Mouse (Mus musculus) lung, embryonic 14.5 days (tissue): ENCODE measurements around the gene Sp100. TPM values are rescaled to one million over a fixed set of nuclear protein-coding genes. Genes with fewer than 3 reads are reported as not detected.
A peak's percentile ranks its signal among the peaks of the same experiment; 100 is the strongest.

Experiments
- ATAC-seq: fragments of 200-750 bp; cut with Nextera tagmentation; 2 replicates; pipeline ENCODE4 v1.8.0; 2017; ENCODE audit warnings: mild to moderate bottlenecking, moderate TSS enrichment, moderate library complexity; ENCODE audit not compliant: insufficient read depth
- DNase-seq: peaks from one replicate; pipeline ENCODE4 v3.0.0-alpha.2; 2015
- H3K27ac ChIP-seq: fragments of 300-500 bp; sonication (generic); 2 replicates; pipeline ENCODE4 v1.5.1; 2014; ENCODE audit warnings: low read depth, mild to moderate bottlenecking, moderate library complexity
- H3K27me3 ChIP-seq: fragments of 300-500 bp; sonication (generic); 2 replicates; pipeline ENCODE4 v1.6.1; 2014; ENCODE audit warnings: low read length, control low read depth; ENCODE audit not compliant: insufficient read depth
- H3K36me3 ChIP-seq: fragments of 300-500 bp; sonication (generic); 2 replicates; pipeline ENCODE4 v1.6.1; 2014; ENCODE audit warnings: control low read depth; ENCODE audit not compliant: insufficient read depth
- H3K4me1 ChIP-seq: fragments of 300-500 bp; sonication (generic); 2 replicates; pipeline ENCODE4 v1.6.1; 2014; ENCODE audit warnings: antibody characterized with exemption, control low read depth; ENCODE audit not compliant: insufficient read depth
- H3K4me2 ChIP-seq: fragments of 300-500 bp; sonication (generic); 2 replicates; pipeline ENCODE4 v1.6.1; 2014; ENCODE audit warnings: mild to moderate bottlenecking
- H3K4me3 ChIP-seq: fragments of 300-500 bp; sonication (generic); 2 replicates; pipeline ENCODE4 v1.5.1; 2014; ENCODE audit warnings: low read depth, low read length
- H3K9ac ChIP-seq: fragments of 300-500 bp; sonication (generic); 2 replicates; pipeline ENCODE4 v1.6.1; 2014
- H3K9me3 ChIP-seq: fragments of 300-500 bp; sonication (generic); 2 replicates; pipeline ENCODE4 v1.6.1; 2016; ENCODE audit warnings: low read depth, low read length, control low read depth
- CTCF ChIP-seq: IDR thresholded peaks from 2 replicates; pipeline ENCODE4 v1.5.1; 2016; ENCODE audit warnings: antibody characterized with exemption, low read depth
- WGBS: fragments of 180-500 bp; shearing (Covaris S2); extraction: QIAGEN DNeasy Blood & Tissue Kit; methylation state at CpG from one replicate; pipeline ENCODE4 v1.1.7; 2014; 5-methylcytosine and 5-hydroxymethylcytosine counted together
- polyA plus RNA-seq: library from polyadenylated mRNA; unstranded; fragments of >200 nt; fragmentation: Nextera tagmentation; extraction: Ambion mirVana; gene quantifications from 2 replicates; pipeline ENCODE4 v1.2.1, GENCODE M21; 2014

Gene Sp100
- polyA plus RNA-seq, 1 experiment from 2014 or later: 1.4 TPM

DNA sequence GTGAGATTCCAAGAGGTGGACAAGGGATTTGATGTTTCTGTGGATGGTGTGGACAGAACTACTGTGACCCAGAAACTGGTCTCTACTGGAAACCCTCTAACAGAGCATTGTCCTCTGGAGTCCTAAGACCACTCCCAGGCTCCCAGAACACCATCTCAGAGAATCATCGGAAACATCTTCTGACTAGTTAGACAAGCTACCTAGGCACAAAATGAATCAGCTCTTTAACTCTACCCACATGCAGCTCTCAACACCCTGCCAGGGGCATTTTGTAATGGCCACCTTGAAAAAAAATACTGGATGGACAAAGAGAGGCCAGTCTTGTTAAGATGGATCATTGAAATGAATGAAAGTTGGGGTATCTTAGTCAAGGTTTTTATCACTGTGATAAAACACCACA lies 55.8 kb downstream of the Sp100 start:
- H3K9ac ChIP-seq: no peak overlapping the region
- no peak overlapping the region for H3K4me3 ChIP-seq
- 96% methylated on average over 1 of the region's 1 CpGs for WGBS
- no peaks in the 10 kb centered on the region for H3K4me1 ChIP-seq
- H3K27ac ChIP-seq: no peak overlapping the region
- no peak for DNase-seq
- H3K9me3 ChIP-seq: no peaks in the 10 kb centered on the region
- no peak overlapping the region for H3K4me2 ChIP-seq
- no peak for ATAC-seq
- H3K27me3 ChIP-seq: no peaks in the 10 kb centered on the region
- H3K36me3 ChIP-seq: no peaks in the 10 kb centered on the region
- no peak for TF ChIP-seq CTCF

DNA sequence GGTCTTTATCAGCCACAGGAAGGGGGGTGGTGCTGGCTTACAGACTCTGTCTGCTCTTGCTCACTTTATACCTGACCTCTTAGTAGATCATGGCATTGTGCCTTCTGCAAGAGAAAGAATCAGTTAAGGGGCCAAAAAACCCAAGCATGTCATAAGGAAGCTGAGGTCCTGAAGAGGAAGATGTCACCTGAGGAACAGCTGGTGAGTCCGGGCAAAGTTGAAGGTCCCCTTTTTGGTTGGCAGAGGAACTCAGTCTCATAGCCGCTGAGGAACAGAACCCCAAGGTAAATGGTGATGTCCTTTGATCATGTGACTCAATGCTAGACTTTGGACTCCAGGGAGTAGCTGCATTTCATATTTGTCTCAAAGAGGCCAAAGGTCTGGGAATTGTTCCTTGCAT lies 57.0 kb downstream of the Sp100 start:
- TF ChIP-seq CTCF: no peak
- DNase-seq: no peak
- 87% methylated on average over 2 of the region's 2 CpGs for WGBS
- H3K4me1 ChIP-seq: no peaks in the 10 kb centered on the region
- H3K36me3 ChIP-seq: no peaks in the 10 kb centered on the region
- H3K27ac ChIP-seq: no peak overlapping the region
- ATAC-seq: no peak
- H3K27me3 ChIP-seq: no peaks in the 10 kb centered on the region
- no peaks in the 10 kb centered on the region for H3K9me3 ChIP-seq
- no peak overlapping the region for H3K9ac ChIP-seq
- no peak overlapping the region for H3K4me3 ChIP-seq
- no peak overlapping the region for H3K4me2 ChIP-seq

DNA sequence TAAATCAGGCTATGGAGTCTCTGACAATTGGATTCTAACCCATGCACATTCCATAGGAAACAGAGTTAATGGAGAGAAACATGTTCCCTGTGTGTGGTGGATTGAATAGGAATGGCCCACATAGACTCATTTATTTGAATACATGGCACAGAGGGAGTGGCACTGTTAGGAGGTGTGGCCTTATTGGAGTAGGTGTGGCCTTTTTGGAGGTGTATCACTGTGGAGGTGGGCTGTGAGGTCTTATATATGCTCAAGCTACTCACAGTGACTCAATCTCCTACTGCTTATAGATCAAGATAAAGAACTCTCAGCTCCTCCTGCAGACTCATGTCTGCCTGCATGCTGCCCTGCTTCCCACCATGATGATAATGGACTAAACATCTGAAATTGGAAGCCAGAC lies 64.7 kb downstream of the Sp100 start:
- H3K4me1 ChIP-seq: no peaks in the 10 kb centered on the region
- H3K9me3 ChIP-seq: no peaks in the 10 kb centered on the region
- ATAC-seq: no peak
- no peak for TF ChIP-seq CTCF
- no peak overlapping the region for H3K4me2 ChIP-seq
- no peak overlapping the region for H3K4me3 ChIP-seq
- H3K36me3 ChIP-seq: no peaks in the 10 kb centered on the region
- DNase-seq: no peak
- no peaks in the 10 kb centered on the region for H3K27me3 ChIP-seq
- H3K9ac ChIP-seq: no peak overlapping the region
- H3K27ac ChIP-seq: no peak overlapping the region

DNA sequence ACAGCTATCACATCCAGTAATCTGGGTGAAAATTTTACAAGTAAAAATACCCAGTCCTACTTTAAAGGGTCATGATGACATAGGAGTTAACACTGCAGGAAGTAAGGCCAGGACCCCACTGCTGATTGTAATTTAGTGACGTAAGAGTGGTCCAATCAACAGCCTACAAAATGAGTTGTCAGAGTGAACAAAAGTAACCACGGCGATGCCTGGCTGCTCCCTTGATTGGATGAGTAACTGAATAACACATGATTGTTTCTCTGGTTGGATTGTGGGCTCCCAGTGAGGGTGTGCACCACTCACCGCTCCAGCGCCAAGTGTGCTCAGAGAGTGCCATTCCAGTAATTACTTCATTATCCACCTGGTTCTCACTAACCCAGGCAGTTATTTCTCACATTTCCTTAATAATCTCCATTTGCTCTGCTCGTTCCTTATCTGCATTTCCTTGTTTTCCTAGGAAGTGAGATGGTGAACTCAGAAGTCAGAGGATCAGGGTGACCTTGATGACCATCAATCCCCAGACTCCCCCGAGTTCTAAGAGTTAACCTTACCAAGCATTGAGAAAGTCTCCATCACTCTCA lies 66.7 kb downstream of the Sp100 start:
- Histone ChIP-seq H3K4me3 (no peak overlapping the region), H3K9me3 (no peaks in the 10 kb centered on the region), H3K36me3 (no peaks in the 10 kb centered on the region), H3K27me3 (no peaks in the 10 kb centered on the region), H3K27ac (no peak overlapping the region), H3K4me1 (no peaks in the 10 kb centered on the region), H3K9ac (no peak overlapping the region), H3K4me2 (no peak overlapping the region)
- 72% methylated on average over 7 of the region's 7 CpGs for WGBS
- no peak for DNase-seq
- no peak for TF ChIP-seq CTCF
- ATAC-seq: no peak

DNA sequence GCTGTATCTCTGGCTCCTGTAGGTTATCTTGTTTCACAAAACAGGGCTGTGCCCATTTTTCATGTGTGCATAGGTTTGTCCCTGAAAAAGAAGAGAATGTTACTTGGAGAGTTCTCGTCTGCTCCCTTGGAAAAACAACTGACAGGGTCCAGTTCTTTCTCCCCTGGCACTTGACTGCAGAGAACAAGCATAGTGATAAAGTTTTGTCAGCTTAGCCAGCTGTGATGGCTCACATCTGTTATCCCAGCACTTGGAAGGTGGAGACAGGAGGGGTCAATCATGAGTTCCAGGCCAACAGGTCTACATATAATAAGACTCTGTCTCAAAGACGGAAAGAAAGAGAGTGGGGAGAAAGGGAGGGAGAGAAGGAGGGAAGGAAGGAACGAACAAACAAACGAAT lies 69.3 kb downstream of the Sp100 start:
- Histone ChIP-seq H3K4me2 (no peak overlapping the region), H3K4me3 (no peak overlapping the region), H3K9ac (no peak overlapping the region), H3K4me1 (no peaks in the 10 kb centered on the region), H3K27ac (no peak overlapping the region), H3K27me3 (no peaks in the 10 kb centered on the region), H3K36me3 (no peaks in the 10 kb centered on the region), H3K9me3 (no peaks in the 10 kb centered on the region)
- WGBS: 31% methylated on average over 4 of the region's 4 CpGs
- no peak for ATAC-seq
- no peak for TF ChIP-seq CTCF
- DNase-seq: no peak

DNA sequence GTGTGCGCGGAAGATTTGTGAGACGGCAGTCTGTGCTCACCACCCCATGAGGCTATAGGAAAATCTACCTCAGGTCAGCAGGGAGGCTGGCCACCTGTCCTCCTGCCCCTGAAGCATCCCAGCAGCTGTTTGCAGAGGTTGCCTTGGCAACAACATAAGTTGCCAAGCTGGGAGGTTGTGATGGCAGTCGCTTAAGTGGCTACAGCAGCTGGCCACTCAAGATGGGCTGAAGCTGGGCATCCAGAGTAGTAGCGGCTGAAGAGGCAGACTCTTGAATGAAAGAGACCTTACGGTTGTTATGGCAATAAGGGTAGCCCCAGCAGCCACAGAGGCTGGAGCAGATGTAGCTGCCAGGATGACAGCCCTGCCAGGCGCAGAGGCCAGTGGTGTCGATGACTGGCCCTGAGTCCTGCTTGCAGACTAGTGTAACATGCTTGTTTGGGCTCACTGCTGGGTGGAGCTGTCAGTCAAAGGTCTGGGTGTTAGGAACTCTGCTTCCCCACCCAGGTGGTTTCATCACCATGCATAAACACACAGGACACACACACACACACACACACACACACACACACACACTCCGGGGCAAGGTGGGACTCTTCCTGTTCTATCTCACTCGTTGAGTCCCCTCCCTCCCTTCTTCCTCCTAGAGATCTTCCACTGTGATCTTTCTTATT lies 70.6 kb downstream of the Sp100 start:
- H3K27ac ChIP-seq: no peak overlapping the region
- no peak for TF ChIP-seq CTCF
- H3K4me2 ChIP-seq: no peak overlapping the region
- 51% methylated on average over 10 of the region's 10 CpGs for WGBS
- no peaks in the 10 kb centered on the region for H3K4me1 ChIP-seq
- H3K9ac ChIP-seq: no peak overlapping the region
- H3K27me3 ChIP-seq: no peaks in the 10 kb centered on the region
- H3K9me3 ChIP-seq: no peaks in the 10 kb centered on the region
- DNase-seq (no peak), ATAC-seq (peak; percentile 28; the same call in 1 of the 2 replicates)
- no peaks in the 10 kb centered on the region for H3K36me3 ChIP-seq
- no peak overlapping the region for H3K4me3 ChIP-seq

DNA sequence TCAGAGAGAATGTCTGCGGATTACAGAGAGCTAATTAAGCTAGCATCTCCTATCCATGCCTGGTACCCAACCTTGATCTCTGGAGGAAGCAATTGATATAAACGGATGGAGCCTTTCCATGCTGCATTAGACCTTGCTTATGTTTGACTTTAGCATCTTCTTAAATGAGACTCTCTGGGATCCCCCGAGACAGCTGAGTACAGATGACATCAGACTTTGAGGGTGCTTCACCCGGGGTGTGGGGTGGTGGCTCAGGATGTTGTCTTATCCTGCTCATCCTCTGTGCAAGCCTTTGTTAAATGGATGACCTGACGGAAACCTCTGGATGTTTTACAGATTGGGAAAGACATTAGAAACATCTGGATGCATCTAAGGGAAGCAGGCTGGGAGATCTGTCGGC lies 80.7 kb downstream of the Sp100 start:
- H3K9me3 ChIP-seq: no peaks in the 10 kb centered on the region
- no peaks in the 10 kb centered on the region for H3K4me1 ChIP-seq
- H3K4me2 ChIP-seq: no peak overlapping the region
- WGBS: 78% methylated on average over 6 of the region's 6 CpGs
- H3K27me3 ChIP-seq: no peaks in the 10 kb centered on the region
- H3K27ac ChIP-seq: no peak overlapping the region
- no peak for TF ChIP-seq CTCF
- ATAC-seq (no peak), DNase-seq (no peak)
- H3K4me3 ChIP-seq: no peak overlapping the region
- H3K36me3 ChIP-seq: no peaks in the 10 kb centered on the region
- H3K9ac ChIP-seq: no peak overlapping the region
